Mouse (Mus musculus) heart, embryonic 10.5 days (tissue): ENCODE results near the gene Pithd1. TPM values are rescaled to one million over a fixed set of nuclear protein-coding genes. Genes with fewer than 3 reads are reported as not detected.

ENCODE experiments used
- DNase-seq: peaks from one replicate; pipeline ENCODE4 v3.0.0-alpha.2; 2017; ENCODE audit warnings: low spot score
- H3K27ac ChIP-seq: fragments of 300-500 bp; sonication (generic); 2 replicates; pipeline ENCODE4 v1.5.1; 2016; ENCODE audit warnings: mild to moderate bottlenecking
- H3K27me3 ChIP-seq: fragments of 300-500 bp; sonication (generic); 2 replicates; pipeline ENCODE4 v1.6.1; 2016; ENCODE audit warnings: mild to moderate bottlenecking; ENCODE audit not compliant: poor library complexity, insufficient read depth, severe bottlenecking
- H3K36me3 ChIP-seq: fragments of 300-500 bp; sonication (generic); 2 replicates; pipeline ENCODE4 v1.6.1; 2016; ENCODE audit warnings: mild to moderate bottlenecking, moderate library complexity
- H3K4me1 ChIP-seq: fragments of 300-500 bp; sonication (generic); 2 replicates; pipeline ENCODE4 v1.6.1; 2016; ENCODE audit warnings: mild to moderate bottlenecking
- H3K4me3 ChIP-seq: fragments of 300-500 bp; sonication (generic); 2 replicates; pipeline ENCODE4 v1.5.1; 2016; ENCODE audit warnings: mild to moderate bottlenecking, moderate library complexity
- H3K9me3 ChIP-seq: fragments of 300-500 bp; sonication (generic); 2 replicates; pipeline ENCODE4 v1.6.1; 2016; ENCODE audit warnings: mild to moderate bottlenecking, moderate library complexity
- WGBS: fragments of 180-500 bp; shearing (Covaris S2); methylation state at CpG from one replicate; pipeline ENCODE4 v1.1.7; 2016; 5-methylcytosine and 5-hydroxymethylcytosine counted together
- polyA plus RNA-seq: library from polyadenylated mRNA; unstranded; fragments of >200 nt; fragmentation: Nextera tagmentation; extraction: Ambion mirVana; gene quantifications from 2 replicates; pipeline ENCODE4 v1.2.1, GENCODE M21; 2016

The Pithd1 gene
- polyA plus RNA-seq: 50.8 and 67.8 TPM in 2 replicates

DNA sequence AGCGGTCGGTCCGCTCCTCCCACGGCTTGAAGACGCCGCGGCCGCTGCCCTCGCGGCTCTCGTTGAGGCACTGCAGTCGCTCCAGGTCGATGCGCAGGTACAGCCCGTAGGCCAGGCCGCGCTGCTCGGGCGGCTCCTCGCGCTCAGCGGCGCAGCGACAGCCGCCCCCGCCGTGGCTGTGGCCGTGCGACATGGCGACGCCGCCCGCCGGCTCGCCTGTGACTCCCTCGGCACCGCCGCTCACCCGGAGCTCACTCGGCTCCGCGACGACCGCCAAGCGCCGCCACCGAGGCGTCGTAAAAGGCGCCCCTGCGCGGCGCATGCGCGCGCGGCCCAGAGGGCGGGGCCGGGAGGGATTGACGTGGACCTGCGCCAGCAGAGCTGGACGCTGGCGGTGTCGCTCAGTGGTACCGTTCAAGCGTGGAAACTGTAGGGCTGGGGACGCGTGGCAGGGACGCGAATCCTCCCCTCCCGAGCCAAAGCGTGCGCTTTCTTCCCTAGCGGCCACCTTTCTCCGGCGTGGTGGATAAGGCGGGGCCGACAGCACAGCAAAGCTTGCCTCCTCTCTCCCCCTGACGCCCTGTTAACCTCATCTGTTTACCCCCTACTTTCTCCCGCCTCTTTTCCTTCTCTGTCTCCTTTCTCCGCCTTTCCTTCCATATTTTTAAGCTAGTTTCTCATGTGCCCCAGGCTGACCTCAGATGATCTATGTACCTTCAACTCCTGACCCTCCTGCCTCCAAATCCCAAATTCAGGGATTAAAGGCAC lies at the start of gene Pithd1:
Pithd1 (minus strand) TSS at position 322 of the 768 bp plus-strand sequence.
- under 1% methylated on average over 81 of the region's 81 CpGs for WGBS
- peak; percentile 96 for DNase-seq
- no peaks in the 10 kb centered on the region for H3K27me3 ChIP-seq
- H3K27ac ChIP-seq: peak within 1 kb of the TSS; percentile 96
- H3K9me3 ChIP-seq: no peaks in the 10 kb centered on the region
- H3K4me1 ChIP-seq: peaks cover 25% of the 10 kb centered on the region
- peak within 1 kb of the TSS; percentile 85 for H3K4me3 ChIP-seq
- peaks cover 36% of the 10 kb centered on the region for H3K36me3 ChIP-seq

GRCm38 (mm10) chr4:136035078-136035477 lies 48.0 kb upstream of the Pithd1 start:
- DNase-seq: no peak
- no peak overlapping the region for H3K4me3 ChIP-seq

DNA sequence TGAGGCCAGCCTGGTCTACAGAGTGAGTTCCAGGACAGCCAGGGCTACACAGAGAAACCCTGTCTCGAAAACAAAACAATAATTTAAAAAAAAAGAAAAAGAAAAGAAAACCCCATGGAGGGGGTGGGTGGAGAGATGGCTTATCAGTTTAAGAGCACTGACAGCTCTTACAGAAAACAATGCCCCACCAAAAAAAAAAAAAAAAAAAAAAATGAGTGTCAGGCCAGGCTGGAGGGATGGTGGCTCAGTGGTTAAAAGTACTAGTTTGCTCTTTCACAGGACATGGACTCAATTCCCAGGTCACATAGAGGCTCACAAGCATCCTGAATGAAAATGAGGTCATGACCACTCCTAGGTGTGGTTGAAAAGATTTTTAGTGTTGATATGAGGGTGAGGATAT lies 46.2 kb upstream of the Pithd1 start:
- H3K27me3 ChIP-seq: no peaks in the 10 kb centered on the region
- 57% methylated on average over 1 of the region's 1 CpGs for WGBS
- no peaks in the 10 kb centered on the region for H3K36me3 ChIP-seq
- no peak overlapping the region for H3K4me3 ChIP-seq
- H3K27ac ChIP-seq: no peak overlapping the region
- H3K9me3 ChIP-seq: no peaks in the 10 kb centered on the region
- DNase-seq: no peak
- peaks cover 12% of the 10 kb centered on the region for H3K4me1 ChIP-seq

More at GRCm38 (mm10) chr4:136035078-136035477, 48.0 kb upstream of the Pithd1 start:
- 70% methylated on average over 4 of the region's 4 CpGs for WGBS
- Histone ChIP-seq H3K27ac (no peak overlapping the region), H3K9me3 (no peaks in the 10 kb centered on the region), H3K36me3 (no peaks in the 10 kb centered on the region), H3K27me3 (no peaks in the 10 kb centered on the region), H3K4me1 (peaks cover 12% of the 10 kb centered on the region)

- Histone ChIP-seq H3K4me1 (peaks cover 18% of the 10 kb centered on the region), H3K4me3 (peak overlapping the region; percentile 27), H3K27me3 (no peaks in the 10 kb centered on the region), H3K36me3 (no peaks in the 10 kb centered on the region), H3K27ac (peak overlapping the region; percentile 71), H3K9me3 (no peaks in the 10 kb centered on the region)
- 5% methylated on average over 8 of the region's 8 CpGs for WGBS
- no peak for DNase-seq
These were observed 44.2 kb upstream of the Pithd1 start for GRCm38 (mm10) chr4:136030968-136031909.

DNA sequence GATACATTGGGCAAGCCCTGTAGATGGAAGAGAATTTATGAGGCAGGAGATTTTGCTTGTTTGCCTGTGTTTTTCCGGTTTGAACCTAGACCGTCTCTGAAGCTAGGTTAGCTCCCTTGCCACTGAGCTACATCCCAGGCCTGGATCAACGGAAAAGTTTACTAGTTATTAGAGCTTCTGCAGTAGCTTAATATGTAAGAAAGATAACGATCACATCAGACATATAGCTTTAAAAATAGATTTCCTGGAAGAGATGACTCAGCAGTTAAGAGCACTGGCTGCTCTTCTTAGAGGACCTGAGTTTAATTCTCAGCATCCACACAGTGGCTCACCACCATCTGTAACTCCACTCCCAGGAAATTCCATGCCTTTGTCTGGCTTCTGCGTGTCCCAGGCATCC lies 41.6 kb upstream of the Pithd1 start:
- no peak overlapping the region for H3K4me3 ChIP-seq
- no peak overlapping the region for H3K27ac ChIP-seq
- H3K9me3 ChIP-seq: no peaks in the 10 kb centered on the region
- no peaks in the 10 kb centered on the region for H3K36me3 ChIP-seq
- peaks cover 18% of the 10 kb centered on the region for H3K4me1 ChIP-seq
- H3K27me3 ChIP-seq: no peaks in the 10 kb centered on the region
- WGBS: 76% methylated on average over 5 of the region's 5 CpGs
- no peak for DNase-seq

- H3K36me3 ChIP-seq: no peaks in the 10 kb centered on the region
- DNase-seq: no peak
- H3K27ac ChIP-seq: no peak overlapping the region
- peaks cover 18% of the 10 kb centered on the region for H3K4me1 ChIP-seq
- WGBS: 85% methylated on average over 19 of the region's 19 CpGs
- H3K4me3 ChIP-seq: no peak overlapping the region
- H3K9me3 ChIP-seq: no peaks in the 10 kb centered on the region
- H3K27me3 ChIP-seq: no peaks in the 10 kb centered on the region
These were observed 41.1 kb upstream of the Pithd1 start for GRCm38 (mm10) chr4:136028132-136028564.

DNA sequence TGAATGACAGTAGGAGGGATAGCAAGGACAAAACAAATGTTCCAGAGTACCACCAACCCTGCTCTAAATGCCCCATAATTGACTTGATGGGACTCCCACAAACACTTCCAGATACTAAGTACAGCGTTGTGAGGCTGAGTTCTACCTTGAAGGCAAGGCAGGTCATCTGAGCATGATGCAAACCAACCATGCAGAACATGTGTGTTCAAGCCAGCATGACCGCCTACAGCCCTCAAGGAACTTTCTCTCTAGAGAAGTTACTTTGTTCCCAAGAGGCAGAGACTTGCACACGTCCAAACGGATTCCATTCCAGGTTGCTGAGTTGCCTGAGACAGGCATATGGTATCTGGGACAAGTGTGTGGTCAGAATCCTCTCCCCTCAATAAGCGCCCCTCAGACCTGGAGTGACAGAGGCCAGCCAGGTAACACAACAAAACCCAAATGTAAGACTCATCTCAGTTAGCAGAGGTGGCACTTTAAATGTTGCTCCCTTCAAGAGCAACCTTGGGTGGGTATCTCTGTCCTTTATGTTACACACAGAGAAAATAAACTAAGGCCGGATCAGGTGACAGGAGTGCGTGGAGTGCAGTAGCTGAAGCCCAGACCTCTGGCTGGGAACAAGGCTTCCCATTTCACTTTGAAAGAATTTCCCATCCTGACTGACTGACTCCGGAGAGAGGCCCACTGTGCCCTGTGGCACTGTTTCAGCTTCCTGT lies 40.5 kb upstream of the Pithd1 start:
- H3K27me3 ChIP-seq: no peaks in the 10 kb centered on the region
- H3K4me3 ChIP-seq: no peak overlapping the region
- no peak for DNase-seq
- peaks cover 18% of the 10 kb centered on the region for H3K4me1 ChIP-seq
- no peaks in the 10 kb centered on the region for H3K9me3 ChIP-seq
- no peaks in the 10 kb centered on the region for H3K36me3 ChIP-seq
- 72% methylated on average over 8 of the region's 8 CpGs for WGBS
- no peak overlapping the region for H3K27ac ChIP-seq

DNA sequence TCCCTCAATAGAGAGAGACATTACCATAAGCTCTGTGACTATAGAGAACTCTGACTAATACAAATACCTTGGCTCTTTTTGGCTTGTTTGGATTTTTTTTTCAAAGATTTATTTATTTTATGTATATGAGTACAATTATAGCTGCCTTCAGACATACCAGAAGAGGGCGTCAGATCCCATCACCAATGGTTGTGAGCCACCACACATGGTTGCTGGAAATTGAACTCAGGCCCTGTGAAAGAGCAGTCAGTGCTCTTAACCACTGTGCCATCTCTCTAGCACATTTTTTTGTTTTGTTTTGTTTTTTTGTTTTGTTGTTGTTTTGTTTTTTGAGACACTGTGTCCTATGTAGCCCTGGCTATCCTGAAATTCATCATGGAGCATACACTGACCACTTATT lies 38.3 kb upstream of the Pithd1 start:
- H3K4me1 ChIP-seq: peaks cover 11% of the 10 kb centered on the region; the same call in 1 of the 2 replicates
- H3K36me3 ChIP-seq: no peaks in the 10 kb centered on the region
- H3K27me3 ChIP-seq: no peaks in the 10 kb centered on the region
- no peak overlapping the region for H3K27ac ChIP-seq
- 67% methylated on average over 1 of the region's 1 CpGs for WGBS
- H3K9me3 ChIP-seq: no peaks in the 10 kb centered on the region
- DNase-seq: no peak
- H3K4me3 ChIP-seq: no peak overlapping the region

- 93% methylated on average over 9 of the region's 9 CpGs for WGBS
- H3K4me1 ChIP-seq: peaks cover 20% of the 10 kb centered on the region
- H3K4me3 ChIP-seq: no peak overlapping the region
- no peaks in the 10 kb centered on the region; the same call in 1 of the 2 replicates for H3K36me3 ChIP-seq
- H3K27me3 ChIP-seq: no peaks in the 10 kb centered on the region
- no peak overlapping the region for H3K27ac ChIP-seq
- DNase-seq: no peak
- H3K9me3 ChIP-seq: no peaks in the 10 kb centered on the region
These were observed 35.9 kb upstream of the Pithd1 start for GRCm38 (mm10) chr4:136022924-136023323.

- H3K9me3 ChIP-seq: no peaks in the 10 kb centered on the region
- H3K4me1 ChIP-seq: peaks cover 14% of the 10 kb centered on the region
- H3K27me3 ChIP-seq: no peaks in the 10 kb centered on the region
- under 1% methylated on average over 48 of the region's 48 CpGs for WGBS
- no peaks in the 10 kb centered on the region; the same call in 1 of the 2 replicates for H3K36me3 ChIP-seq
- H3K4me3 ChIP-seq: peak within 1 kb of the TSS; percentile 100
- peak within 1 kb of the TSS; percentile 98 for H3K27ac ChIP-seq
- peak; percentile 100 for DNase-seq
These were observed 34.5 kb upstream of the Pithd1 start, which contains the start of gene Eloa for GRCm38 (mm10) chr4:136021549-136022047. Eloa (minus strand) TSS chr4:136021763.

DNA sequence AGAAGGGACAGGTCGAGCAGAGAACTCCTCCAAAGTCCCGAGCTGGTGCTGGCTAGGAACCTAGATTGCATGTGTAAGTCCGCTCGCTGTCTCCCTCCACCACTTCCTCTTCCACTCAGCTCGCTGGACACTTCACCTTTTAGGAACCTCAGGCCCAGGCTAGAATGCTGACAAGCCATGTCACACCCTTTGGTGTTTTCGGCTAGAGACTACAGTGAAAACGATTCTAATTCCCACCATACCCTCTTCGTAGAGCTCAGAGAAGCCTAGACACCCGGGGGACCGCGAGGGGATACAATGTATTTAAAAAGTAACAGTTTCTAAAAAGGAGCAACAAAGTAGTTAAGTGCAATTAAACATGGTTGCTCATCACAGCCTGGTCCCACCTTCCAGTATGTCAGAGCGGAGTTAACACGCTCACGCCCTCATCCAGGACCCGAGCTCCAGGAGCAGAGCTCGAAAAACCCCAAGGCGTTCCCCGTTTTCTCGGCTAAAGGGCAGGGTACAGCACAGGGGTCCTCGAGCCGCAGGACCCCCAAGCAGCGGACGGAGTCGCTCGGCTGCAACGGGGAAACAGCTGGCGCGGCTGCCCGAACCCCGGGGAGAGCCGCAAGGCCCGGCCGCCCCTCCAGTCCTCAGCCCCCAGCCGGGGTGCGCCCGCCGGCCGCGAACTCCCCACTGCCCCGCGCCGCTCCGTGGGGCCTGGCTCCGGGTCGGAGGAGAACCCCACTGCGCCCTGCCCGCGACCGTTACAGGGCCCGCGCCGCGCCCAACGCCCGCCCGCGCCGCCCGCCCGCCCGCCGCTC lies 33.9 kb upstream of the Pithd1 start:
- peak; percentile 79 for DNase-seq
- WGBS: under 1% methylated on average over 59 of the region's 62 CpGs
- Histone ChIP-seq H3K27me3 (no peaks in the 10 kb centered on the region), H3K4me1 (peaks cover 14% of the 10 kb centered on the region), H3K9me3 (no peaks in the 10 kb centered on the region), H3K27ac (peak overlapping the region; percentile 98), H3K4me3 (peak overlapping the region; percentile 100), H3K36me3 (no peaks in the 10 kb centered on the region; the same call in 1 of the 2 replicates)
